Mouse (Mus musculus) spleen, adult 12 weeks (tissue): ENCODE measurements around the gene Egfem1.

Experiments
- DNase-seq: peaks from one replicate; pipeline ENCODE4 v3.0.0; 2022; ENCODE audit warnings: low spot score

The Egfem1 gene

DNA sequence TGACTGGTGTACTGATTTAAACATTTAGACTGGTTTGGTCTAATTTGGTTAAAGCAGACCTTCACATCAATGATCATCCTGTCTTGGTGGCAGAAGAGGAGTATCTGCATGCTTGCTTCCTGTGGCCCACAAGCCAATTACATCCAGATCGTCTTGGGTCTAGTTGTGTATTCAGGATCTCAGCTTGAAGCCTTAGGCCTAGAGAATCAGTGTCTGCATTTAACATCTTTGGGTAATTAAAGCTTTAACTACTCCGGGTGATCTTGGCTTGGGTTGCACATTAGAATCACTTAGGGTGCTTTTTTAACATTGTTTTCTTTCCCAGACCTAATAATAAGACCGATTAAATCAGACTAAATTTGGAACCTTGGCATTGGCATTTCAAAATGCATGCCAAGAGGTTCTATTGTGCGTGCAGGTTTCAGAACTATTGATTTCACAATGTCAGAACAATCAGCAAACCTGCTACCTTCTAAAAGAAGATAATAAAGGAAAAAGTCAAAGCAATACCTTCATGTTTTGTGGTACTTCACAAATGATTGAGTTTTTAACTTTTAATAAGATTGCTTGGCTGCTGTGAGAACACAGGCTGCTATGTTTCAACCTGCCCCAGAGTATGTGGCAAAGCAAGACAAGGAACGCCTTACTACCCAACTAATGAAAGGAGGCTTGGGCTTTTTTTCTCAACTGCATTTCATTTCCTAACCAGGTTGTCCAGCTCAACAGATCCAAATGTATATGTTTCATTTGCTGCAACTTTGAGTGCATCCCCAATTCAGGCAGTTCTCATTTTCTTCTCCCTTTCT lies 496.4 kb downstream of the Egfem1 start:
- no peak for DNase-seq

DNA sequence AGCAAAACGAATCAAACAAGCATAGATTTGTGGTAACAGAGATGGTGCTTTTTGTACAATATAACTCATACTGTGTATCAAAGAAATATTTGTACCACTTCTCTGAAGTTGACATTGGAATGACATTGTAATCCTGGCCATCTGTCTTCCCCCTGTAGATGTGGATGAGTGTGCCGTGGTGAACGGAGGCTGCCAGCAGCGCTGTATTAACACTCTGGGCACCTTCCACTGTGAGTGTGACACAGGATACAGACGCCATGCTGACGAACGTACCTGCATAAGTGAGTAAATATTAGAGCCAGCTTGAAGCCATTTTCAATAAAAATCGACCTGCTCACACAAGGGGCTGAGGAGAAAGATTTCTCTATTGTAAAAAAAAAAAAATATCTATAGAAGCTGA lies 500.9 kb downstream of the Egfem1 start:
- no peak for DNase-seq

DNA sequence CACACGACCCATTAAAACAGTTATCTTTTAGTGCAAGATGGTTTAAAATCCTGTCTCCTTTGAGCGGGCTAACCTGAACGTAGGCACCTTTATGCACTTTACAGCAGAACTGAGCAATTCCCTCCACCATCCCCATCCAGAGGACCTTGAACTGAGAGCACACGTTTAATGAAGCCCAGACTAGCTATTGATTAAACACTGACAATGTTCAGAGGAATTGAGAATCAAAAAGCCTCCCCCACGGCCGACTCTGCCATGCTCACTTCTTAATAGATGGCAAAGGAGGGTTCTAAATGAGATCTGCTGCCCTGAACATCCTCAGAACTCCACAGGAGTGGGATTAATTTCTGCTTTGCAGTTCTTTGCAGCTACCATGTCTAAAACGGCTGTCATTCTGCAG lies 520.3 kb downstream of the Egfem1 start:
- DNase-seq = no peak

DNA sequence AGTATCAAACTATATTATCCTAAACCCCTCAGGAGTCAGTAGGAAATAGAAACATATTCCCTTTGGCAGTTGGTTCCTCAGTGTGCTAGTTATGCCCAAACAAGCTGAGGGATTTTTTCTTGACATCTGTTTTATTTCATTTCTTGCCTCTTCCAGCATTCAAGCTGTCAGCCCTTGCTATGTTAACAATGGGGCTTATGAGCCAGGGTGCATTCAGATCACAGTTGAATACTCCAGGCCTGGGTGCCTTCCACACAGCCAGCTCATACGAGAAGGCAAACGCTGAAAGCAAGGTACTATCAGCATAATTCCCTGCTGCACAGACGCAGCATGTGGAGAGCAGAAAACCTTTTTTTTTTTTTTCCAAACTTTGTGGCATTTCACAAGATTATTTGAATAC lies 526.9 kb downstream of the Egfem1 start:
- DNase-seq = no peak

- DNase-seq = no peak
Measured at GRCm38 (mm10) chr3:29609174-29609573, 527.4 kb downstream of the Egfem1 start.

GRCm38 (mm10) chr3:29619586-29619985 lies 537.8 kb downstream of the Egfem1 start:
- no peak for DNase-seq

DNA sequence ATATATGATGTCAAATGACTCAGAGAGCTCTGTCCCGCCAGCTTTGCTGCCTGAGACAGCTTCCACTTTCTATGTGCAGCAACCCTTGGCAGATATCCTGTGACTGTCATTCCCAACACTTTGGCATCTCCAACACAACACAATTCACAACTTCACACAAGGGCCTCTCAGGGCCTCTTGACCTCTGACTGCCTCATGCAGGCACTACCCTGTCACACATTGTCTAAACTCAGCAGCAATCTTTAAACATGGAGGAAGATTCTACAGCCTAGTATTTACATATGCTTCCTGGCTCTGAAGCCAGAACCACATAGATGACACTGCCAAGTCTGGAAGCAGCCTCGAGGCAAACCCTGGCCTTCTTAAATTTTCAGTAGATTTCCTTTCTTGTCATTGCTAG lies 558.0 kb downstream of the Egfem1 start:
- DNase-seq = no peak

GRCm38 (mm10) chr3:29666796-29667195 lies 585.0 kb downstream of the Egfem1 start:
- no peak for DNase-seq

GRCm38 (mm10) chr3:29689367-29690285 lies 607.8 kb downstream of the Egfem1 start:
- no peak for DNase-seq

- no peak for DNase-seq
Measured at GRCm38 (mm10) chr3:29701126-29701525, 619.3 kb downstream of the Egfem1 start.

DNA sequence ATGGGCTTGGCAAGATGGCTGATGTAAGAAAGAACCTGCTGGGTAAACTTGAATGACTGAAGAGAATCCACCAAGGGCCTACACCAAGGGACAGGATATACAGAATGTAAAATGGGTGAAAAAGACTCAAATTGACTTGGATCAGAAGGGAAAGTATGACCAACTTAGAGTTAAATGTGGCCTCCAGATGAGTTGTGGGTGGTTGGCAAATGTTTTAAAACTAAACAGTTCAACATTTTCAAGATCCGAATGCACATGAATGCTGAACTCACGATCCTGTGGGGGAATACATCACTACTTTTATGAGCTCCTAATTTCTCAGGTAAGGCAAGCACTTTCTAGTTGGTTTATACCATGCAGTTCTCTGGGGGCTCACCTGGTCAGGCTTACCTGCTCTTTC lies 625.0 kb downstream of the Egfem1 start:
- DNase-seq = no peak

DNA sequence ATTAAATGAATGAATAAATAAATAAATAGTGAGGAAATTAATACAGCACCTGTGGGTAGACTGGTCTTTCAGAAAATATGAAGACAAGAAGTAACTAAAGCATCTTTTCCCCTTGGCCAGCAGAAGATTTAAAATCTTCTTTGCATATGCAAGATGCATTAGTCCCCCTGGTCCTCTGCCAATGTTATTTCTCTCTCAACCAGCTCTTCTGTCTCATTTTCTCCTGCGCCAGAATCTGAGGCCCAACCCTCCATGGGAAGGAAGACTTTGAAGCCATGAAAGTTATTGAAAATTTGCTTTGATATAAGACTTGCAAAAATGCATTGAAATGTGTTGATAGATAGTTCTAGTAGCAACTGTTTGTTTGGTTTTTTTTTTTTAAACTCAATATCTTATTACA lies 625.6 kb downstream of the Egfem1 start:
- no peak for DNase-seq

- no peak for DNase-seq
Measured at GRCm38 (mm10) chr3:29726376-29726967, 644.6 kb downstream of the Egfem1 start.

DNA sequence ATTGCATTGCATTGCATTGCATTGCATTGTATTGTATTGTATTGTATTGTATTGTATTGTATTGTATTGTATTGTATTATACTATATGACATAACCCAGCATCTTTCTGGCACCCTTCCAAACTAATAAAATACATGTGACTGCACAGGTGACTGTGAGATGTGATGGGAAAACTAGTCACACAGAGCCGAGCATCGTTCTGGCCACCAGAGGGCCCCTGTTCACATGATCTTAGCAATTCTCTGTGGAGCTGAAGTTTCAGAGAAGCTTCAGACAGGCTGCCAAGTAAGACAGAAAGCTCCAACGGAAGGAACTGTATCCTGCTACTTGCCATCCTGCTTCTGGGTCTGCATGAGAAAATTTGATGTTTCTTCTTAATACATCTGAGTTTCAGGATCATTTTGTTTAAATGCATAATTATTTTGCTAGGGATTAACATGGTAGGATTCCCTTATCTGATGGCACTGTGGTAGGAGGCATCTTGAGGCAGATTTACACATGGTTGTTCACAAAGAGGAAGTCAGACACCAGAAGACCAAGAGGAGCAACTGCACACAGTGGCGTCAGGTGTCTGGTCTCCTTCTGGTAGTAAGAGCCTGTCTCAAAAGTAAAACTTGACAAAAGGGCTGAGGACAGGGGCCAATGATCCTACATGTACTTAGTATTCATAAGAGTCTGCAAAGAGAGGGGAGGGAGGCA lies 648.4 kb downstream of the Egfem1 start:
- no peak for DNase-seq

DNA sequence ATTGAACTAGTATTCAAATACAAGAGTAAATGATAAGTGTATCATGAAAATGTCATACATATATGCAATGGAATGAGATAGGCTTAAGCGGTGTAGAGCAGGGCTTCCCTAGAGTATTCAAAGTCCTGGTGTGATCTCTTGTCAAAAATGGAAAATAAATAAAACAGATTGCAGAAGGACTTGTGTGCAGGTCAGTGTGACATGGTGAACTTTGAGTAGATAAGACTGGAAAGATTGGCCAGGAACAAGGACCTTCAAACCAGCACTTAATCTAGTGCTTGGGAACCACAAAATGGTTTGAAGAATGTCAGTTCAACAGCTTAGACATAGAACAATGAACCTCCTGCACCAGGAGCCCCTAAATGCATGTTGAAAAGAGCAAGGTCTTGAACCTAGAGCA lies 649.7 kb downstream of the Egfem1 start:
- DNase-seq = no peak

GRCm38 (mm10) chr3:29732626-29733025 lies 650.8 kb downstream of the Egfem1 start:
- no peak for DNase-seq

DNA sequence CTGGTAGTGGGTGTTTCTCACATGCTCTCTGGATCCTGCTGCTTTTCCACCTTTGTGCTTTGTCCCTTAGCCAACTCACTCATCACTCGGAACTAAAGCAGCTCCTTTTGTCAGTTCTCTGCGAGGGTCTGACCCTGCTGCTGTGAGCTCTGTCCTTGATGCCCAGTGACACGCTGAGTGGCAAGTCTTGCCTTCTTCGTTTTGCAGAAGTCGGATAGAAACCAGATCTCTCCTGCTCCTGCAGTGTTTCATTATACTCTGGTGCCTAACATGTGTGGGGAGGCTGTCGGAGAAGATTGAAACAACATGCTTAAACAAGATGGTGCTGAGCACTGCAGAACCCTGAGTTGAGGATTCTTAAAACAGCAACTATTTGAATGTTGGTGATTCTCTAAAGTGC lies 652.4 kb downstream of the Egfem1 start:
- DNase-seq = no peak

GRCm38 (mm10) chr3:29739292-29739691 lies 657.5 kb downstream of the Egfem1 start:
- DNase-seq = no peak
